Mouse (Mus musculus) frontal cortex, postnatal 36 days (tissue): ENCODE data around the gene Trim71.
A peak's percentile ranks its signal among the peaks of the same experiment; 100 is the strongest.
"Not testable (repeated sequence)": the region's sequence is repeated elsewhere in the genome, so short reads cannot be mapped to it uniquely, and the experiment has no call there.

Experiments
- DNase-seq, 2 experiments: peaks; one replicate each; pipeline ENCODE4 v3.0.0; 2022; ENCODE audit warnings: low spot score in 2 of 2

Trim71 gene

GRCm38 (mm10) chr9:114526581-114526980, 37.6 kb downstream of the Trim71 start:
- DNase-seq: no peak

DNA sequence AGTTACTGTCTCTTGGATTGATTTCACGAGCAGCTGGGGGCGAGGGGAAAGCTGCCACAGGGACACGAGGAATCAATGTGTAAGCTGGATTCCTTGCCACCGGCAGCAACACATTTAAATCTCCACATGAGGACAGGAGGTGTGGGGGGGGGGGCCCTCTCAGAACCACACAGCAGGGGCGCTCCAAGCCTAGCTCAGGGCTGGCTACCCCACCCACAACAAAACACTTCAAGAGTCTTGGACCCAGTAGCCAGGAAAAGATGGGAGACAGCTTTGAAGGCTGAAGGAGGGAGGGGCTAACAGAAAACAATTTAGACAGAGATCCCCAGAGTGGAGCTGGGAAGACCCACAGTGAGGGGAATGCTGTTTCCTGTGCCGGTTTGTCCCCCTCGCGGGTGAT, 38.3 kb downstream of the Trim71 start:
- DNase-seq: no peak

DNA sequence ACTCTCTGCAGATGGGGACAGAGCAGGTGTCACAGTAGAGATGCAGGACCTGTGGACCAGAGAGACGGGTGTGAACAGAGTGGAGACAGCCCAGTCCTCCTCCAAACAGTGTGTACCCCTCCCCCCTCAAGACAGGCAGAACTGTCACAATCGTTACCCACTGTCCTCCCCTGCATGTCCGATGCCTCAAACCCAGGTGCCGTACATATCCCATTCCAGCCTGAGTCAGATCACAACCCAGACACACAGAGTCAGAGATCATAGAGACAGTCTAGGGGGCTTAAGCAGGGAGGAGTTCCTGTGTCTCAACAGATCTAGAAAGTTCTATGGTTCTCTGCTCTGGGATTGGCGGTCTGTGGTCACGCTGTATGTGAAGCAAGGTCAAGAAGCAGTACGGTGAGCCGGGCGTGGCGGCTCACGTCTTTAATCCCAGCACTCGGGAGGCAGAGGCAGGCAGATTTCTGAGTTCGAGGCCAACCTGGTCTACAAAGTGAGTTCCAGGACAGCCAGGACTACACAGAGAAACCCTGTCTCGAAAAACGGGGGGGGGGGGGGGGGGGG, 39.0 kb downstream of the Trim71 start:
- no peak for DNase-seq

DNA sequence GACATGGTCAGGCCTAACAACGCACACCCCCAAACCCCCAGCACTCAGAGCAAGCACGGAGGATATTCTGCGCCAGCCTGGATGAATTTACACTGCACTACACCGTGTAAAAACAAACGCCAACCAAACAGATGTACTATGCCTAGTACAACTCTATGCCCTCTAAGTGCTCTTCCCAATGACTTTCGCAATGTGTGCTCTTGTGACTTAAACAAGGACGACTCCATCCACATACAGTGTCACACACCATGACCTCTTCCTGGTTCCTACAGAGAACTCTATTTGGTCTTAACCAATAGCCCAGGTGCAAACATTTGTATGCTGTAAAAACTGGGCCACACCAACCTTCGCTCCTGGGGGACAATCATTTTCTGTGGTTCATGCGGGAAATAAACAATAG, 41.7 kb downstream of the Trim71 start:
- no peak for DNase-seq

- no peak for DNase-seq
Measured at GRCm38 (mm10) chr9:114522041-114522440, 42.1 kb downstream of the Trim71 start.

GRCm38 (mm10) chr9:114520529-114520928, 43.6 kb downstream of the Trim71 start:
- not testable (repeated sequence) for DNase-seq

DNA sequence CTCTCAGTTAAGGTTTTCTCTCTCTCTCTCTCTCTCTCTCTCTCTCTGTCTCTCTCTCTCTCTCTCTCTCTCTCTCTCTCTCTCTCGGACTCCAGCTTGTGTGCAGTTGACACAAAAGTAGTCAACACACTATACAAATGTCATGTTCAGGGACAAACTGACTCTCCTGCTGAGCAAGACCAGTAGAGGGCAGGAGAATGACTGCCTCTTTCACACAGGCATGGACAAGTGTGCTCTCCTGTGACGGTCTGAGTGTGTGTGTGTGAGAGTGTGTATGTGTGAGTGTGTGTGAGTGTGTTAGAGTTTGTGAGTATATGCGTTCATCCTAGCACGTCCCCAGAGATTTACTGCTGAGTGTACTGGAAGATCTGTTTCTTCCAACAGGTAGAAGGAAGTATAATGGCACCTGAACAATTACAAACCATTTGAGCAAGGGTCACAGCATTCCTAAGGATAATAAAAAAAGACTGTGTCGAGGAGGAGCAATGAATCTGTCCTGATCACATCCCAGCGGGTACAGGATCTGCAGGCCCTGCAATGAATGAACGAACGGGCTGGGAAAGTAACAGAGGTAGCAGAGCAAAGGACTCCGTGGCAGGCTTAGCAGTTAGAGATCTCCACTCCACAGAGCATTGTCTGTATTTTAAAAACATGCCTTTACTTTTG, 45.2 kb downstream of the Trim71 start:
- DNase-seq: no peak

- no peak for DNase-seq
Measured at GRCm38 (mm10) chr9:114517924-114518497, 46.2 kb downstream of the Trim71 start.

GRCm38 (mm10) chr9:114515364-114515763, 48.8 kb downstream of the Trim71 start, which contains the start of gene C130032M10Rik:
C130032M10Rik (plus strand) TSS chr9:114515697.
- no peak for DNase-seq

- no peak for DNase-seq
Measured at GRCm38 (mm10) chr9:114512831-114513230, 51.3 kb downstream of the Trim71 start.

- no peak for DNase-seq
Measured at GRCm38 (mm10) chr9:114509785-114510184, 54.4 kb downstream of the Trim71 start.

DNA sequence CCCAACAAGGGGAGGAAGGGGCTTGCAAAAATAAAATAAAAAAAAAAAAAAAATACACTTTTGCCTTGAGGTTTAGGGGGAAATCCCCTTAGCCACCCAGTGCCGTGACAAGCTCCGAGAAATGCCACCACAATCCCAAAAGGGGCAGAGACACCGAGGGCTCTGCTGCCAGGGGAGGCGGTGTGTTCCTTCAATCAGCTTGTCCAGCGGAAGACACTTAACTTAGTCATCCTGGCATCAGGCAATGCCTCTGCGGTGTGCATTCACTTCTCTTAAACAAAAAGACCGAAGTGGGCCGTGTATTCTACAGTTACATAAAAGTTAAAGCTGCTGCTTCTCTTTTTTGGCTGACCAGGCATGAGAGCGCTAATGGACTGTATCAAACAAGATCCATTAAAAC, 56.7 kb downstream of the Trim71 start:
- no peak for DNase-seq

DNA sequence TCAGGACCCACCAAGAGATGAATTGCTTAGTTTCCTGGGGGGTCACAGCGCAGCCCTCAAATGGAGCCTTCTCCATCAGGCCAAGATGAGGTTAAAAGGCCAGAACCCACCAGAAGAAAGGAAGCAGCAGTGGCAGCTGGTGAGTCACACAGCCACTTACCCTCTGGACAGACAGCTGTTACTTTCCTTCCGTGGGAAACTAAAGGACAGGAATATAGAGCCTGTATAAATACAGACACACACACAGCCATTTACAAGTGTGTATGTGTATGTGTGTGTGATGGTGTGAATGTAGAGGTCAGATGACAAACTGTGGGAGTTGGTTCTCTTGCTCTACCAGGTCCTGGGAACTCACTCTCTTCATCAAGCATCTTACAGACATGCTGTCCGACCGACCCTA, 57.6 kb downstream of the Trim71 start:
- DNase-seq: no peak

- DNase-seq: no peak
Measured at GRCm38 (mm10) chr9:114504816-114505215, 59.4 kb downstream of the Trim71 start, which contains the start of gene Ccr4. Ccr4 (minus strand) TSS chr9:114504916.

GRCm38 (mm10) chr9:114502711-114503427, 61.3 kb downstream of the Trim71 start:
- DNase-seq: no peak

- no peak for DNase-seq
Measured at GRCm38 (mm10) chr9:114501913-114502312, 62.3 kb downstream of the Trim71 start.

DNA sequence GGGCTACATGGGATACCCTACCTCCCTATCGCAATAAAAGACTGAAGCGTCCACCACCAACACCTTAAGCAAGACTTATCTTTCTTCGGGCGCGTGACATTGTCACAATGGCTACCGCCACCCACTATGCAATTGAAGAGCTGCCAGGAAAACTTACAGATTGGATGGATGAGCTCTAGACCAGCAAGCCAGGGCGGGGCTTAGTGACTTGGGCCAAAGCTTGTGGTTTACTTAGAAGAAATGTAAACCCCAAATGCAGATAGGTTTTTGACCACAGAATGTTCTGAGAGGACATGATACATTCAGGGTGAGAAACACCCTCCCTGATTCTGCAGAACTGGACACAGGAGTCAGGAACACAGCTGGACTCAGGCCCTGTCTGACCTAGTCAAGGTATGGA, 63.1 kb downstream of the Trim71 start:
- DNase-seq: no peak

DNA sequence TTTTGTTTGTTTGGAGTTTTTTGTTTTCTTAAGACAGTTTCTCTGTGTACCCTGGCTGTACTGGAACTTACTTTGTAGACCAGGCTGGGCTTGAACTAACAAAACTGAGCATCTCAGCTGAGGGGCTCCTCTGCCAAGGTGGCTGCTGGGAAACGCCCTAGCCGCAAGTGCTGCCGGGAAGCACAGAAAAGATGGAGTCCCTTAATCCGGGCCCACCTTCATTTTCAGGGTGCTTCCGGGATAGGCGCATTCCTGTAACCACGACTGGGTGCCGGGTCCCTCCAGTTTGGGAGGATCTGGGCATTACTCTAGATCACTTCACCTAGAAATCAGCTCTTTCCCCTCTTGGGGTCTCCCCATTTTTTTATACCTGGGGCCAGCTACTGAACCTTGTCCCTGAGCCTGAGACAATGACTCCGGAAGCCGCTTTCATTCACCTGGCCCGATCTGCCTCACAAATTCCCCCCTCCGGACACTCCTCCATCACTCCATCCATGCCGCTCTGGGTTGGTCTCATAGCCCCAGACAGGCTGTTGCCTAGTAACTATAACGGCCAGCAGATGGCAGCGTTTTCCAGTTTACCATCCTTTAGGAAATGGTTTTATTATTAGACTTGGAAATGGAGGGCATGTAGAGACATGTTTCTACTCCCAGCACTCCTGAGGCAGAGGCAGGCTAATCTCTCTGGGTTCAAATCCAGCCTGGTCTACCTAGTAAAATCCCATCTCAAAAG, 64.2 kb downstream of the Trim71 start:
- DNase-seq: peak; percentile 28 to 53

DNA sequence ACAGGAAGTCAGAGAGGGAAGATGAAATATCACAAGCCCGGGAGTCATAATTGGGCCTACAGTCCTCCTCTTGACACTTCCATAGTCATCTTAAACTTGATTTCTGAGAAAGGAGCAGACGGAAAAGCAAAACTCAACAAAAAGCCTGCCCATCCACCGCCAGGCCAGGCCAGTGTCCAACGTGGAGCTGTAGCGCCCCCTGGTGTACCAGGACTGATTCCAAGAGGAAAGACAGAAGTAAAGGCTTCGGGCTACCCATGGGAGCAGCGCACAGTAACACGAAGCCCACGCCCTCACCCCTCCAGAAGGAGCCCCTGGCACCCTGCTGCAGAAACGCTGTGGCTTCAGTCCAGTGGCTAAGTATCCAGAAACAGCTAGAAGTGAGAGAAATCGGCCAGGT, 66.0 kb downstream of the Trim71 start:
- DNase-seq: peak; percentile 80 to 81

DNA sequence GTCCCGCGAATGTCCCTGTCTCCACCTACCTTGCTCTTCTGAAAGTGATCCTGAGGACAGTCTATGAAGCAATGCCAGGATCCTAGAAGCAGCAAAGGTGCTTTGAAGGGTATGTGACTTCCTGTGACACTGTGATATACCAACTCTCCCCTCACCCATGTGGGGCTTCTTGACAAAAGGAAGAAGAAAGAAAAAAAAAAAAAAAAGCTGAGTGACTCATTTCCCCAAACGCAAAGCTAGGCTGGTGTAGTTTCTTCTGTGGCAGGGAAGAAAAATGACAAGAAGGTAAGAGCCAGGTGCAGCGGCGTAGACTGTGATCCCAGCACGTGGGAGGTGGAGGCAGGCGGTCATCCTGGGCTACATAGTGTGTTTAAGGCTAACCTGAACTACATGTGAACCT, 67.7 kb downstream of the Trim71 start:
- DNase-seq: no peak

DNA sequence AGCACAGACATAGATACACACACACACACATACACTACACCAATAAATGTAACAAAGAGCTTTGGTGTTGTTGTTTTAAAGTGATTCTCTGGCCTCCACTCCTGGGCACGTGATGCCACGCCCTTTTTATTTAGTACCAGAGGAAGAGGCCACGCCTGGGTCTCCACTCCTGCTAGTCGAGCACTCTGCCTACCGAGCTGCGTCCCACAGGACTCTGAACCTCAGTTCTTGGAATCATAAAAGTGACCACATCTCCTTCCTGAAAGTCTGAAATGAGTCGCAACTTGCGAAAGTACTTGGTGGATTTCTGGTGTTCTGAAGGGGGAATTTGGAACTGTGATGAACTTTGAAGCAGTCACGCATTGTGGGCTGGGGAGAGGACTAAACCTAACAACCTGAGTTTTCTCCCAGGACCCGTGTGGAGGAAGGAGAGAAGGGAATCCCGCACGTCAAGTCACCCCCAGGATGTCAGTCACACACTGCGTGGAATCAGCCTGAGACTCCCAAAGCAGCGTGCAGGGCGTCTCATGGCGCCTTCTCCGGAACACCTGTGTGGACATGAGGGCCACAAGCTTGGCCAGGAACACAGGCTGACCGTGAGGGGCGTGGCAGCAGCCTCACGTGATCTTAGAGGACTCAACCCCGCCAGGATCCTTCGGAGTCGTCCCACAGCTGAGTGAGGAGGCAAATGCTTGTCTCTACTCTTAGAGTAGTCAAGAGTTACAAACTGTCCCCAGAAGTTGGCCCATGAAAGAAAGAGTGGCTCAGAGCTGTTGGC, 76.5 kb downstream of the Trim71 start:
- no peak for DNase-seq
